Mouse (Mus musculus): ENCODE results near the gene Gm47283.
"Not testable (repeated sequence)": the region's sequence is repeated elsewhere in the genome, so short reads cannot be mapped to it uniquely, and the experiment has no call there.

GRCm38 (mm10) chrY:90839077-90839476, 54.5 kb downstream of the Gm47283 start, which contains the start of gene Gm21748:
- TF ChIP-seq USF1 (IDR thresholded peaks at IDR 0.05; ENCODE audit: low read depth); CTCF (IDR thresholded peaks at IDR 0.05; ENCODE audit: control insufficient read depth, insufficient read depth, insufficient read length); MAX (IDR thresholded peaks at IDR 0.05); MYOD1 (IDR thresholded peaks at IDR 0.05; ENCODE audit: control insufficient read depth, insufficient read length, low read depth): not testable (repeated sequence)

All from C2C12 (cell line).